Mouse (Mus musculus) cerebellum, postnatal 36 days (tissue): ENCODE data around the gene Ube2o.
"Not testable (repeated sequence)": the region's sequence is repeated elsewhere in the genome, so short reads cannot be mapped to it uniquely, and the experiment has no call there.

Experiments used
- DNase-seq, 2 experiments: peaks; one replicate each; pipeline ENCODE4 v3.0.0; 2021 to 2022; ENCODE audit warnings: mixed read lengths in 2 of 2

The Ube2o gene

GRCm38 (mm10) chr11:116613234-116613633 lies 32.0 kb upstream of the Ube2o start:
- no peak for DNase-seq

DNA sequence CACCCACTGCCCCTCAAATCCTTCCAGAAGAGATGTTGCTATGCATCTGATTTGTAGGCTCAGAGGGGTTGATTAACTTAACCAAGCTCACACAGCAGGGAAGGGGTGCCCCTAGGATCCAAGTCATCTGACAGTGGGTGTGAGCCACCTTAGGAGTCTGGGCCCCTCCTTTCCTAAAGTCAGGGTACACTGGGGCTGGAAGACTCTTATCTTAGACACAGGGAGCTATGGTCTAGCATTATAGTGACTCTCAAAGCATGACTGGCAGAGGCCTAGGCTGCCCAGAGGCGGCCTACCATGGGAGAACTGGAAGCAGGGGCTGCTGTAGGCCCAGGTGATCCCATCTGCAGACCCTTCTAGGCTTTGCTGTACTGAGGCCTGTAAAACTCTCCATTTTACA lies 31.3 kb upstream of the Ube2o start:
- no peak for DNase-seq

GRCm38 (mm10) chr11:116611883-116612282 lies 30.6 kb upstream of the Ube2o start:
- no peak for DNase-seq

DNA sequence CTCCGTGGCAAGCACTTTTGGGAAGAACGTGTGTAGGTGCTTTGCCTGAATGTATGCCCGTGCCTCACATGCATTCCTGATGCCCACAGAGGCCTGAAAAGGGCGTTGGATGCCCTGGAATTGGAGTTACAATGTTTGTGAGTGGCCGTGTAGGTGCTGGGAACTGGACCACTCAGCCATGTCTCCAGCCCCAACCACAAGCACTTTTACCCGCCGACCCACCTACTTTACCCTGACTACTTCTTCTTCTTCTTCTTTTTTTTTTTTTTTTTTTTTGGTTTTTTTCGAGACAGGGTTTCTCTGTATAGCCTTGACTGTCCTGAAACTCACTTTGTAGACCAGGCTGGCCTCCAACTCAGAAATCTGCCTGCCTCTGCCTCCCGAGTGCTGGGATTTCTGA lies 29.9 kb upstream of the Ube2o start:
- not testable (repeated sequence) for DNase-seq

DNA sequence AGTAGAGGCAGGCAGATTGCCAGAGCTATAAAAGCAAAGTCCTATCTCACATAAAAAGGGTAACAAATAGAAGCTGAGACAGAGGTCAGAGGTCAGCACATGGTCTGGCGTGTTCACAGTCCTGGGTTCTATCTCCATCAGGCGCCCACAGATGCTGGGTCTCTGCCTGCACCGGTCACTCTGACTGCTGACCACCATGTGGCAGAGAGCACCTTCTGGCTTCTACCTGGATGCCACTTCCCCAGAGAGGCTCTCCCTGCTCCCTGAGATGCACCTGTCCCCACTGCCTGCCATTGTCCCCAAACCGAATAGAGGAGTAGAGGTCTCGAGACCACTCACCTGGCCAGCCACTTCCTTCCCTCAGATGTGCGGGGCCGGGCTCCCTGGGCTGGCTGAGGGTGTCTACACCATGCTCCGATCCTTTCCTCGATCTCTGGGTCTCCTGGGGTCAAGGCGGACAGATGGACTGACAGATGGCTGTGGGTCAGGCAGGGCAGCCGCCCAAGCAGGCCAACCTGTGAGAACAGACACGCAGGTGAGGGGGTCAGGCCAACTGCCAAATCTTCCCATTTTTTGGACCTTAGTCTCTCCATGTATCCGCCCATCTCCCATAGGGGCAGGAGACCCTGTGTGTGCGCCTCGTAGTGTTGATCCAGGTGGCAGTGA lies 28.9 kb upstream of the Ube2o start:
- peak; percentile 95 to 98 for DNase-seq

DNA sequence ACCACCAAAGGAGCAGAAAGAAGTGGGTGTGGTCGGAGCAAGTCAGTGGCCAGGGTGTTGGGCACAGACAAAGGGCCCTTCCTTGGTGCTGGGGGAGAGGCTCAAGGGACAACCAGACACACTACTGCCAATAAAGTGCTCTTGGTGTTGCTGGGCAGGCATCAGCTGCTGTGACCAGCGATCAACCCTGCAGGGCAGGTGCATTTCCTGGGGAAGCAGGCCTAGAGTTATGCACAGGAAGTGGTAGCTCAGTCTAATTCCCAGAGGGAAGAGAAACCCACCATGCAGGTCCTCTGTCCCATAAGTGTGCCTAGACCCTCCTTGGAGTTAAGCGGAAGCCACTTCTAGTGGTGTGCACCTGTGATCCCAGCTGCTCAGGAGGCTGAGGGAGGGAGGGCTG lies 26.5 kb upstream of the Ube2o start:
- no peak for DNase-seq

GRCm38 (mm10) chr11:116604097-116604496 lies 22.9 kb upstream of the Ube2o start:
- DNase-seq: no peak

DNA sequence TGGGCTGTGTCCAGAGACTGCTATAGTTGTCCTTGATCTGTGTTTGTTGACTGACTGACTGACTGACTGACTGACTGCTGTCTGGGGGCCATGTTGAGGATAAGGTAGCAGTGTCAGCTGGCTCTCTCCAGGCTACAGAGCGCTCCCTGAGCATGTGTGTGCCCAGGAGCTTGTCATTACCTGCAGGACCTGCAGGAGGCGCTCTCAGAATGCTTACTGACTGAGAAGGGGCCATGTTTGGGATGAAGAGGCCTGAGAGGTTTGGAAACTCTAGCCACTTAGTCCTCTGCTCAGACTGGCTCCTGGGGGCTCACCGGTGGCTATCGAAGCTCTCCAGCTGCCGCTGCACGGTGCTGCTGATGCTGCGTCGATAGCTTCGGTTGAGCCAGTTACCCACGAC lies 22.1 kb upstream of the Ube2o start:
- DNase-seq: no peak

GRCm38 (mm10) chr11:116602043-116602442 lies 20.8 kb upstream of the Ube2o start:
- DNase-seq: no peak

- DNase-seq: peak in 1 of 2 experiments; percentile 45
These were observed 19.9 kb upstream of the Ube2o start for GRCm38 (mm10) chr11:116601166-116601565.

DNA sequence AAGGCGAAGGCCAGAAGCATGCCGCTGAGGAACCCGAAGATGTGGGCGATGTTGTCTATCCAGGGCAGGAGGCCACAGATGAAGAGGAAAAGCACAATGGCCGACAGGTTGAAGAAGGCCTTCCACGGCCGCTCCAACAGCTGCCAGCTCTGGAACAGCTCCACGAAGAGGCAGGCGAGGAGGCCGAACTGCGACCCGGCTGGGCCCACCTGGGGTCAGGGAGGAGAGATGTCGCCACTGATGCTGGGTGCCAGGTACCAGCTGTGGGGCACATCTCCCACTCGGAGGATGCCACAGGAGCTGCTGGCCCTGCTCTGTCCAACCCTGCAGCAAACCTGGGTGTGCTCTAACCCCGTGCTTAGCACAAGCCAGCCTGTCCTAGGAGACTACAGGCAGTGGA lies 18.0 kb upstream of the Ube2o start:
- no peak for DNase-seq

DNA sequence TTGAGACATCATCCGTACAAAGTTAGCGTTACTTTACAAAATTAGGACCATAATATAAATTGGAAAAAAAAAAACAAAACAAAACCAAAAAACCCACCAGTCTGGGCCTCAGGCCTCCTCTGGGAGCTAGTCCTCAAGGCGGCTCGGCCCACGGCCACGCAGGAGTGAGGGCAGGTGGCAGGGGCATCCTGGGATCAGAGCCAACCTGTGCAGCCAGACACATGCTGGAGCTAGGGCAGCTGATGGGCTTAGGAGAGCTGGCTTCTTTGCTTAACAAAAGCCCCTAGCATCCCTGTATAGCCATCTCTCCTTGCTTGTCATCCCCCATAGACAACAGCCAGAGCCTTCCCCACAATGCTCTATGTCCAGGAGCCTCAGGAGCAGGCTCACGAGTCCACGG lies 16.9 kb upstream of the Ube2o start:
- DNase-seq: peak in 1 of 2 experiments; percentile 45

DNA sequence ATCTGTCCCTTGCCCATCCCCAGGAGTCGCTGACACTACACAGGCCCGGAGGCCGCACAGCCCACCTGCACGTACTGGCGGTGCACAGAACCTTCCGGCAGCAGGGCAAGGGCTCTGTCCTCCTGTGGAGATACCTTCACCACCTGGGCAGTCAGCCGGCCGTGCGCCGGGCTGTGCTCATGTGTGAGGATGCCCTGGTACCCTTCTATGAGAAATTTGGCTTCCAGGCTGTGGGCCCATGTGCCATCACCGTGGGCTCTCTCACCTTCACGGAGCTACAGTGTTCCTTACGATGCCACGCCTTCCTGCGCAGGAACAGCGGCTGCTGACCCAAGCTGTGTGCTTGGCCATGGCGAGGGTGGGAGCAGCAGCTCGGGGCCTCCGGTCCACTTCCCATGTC lies 15.5 kb upstream of the Ube2o start:
- no peak for DNase-seq

DNA sequence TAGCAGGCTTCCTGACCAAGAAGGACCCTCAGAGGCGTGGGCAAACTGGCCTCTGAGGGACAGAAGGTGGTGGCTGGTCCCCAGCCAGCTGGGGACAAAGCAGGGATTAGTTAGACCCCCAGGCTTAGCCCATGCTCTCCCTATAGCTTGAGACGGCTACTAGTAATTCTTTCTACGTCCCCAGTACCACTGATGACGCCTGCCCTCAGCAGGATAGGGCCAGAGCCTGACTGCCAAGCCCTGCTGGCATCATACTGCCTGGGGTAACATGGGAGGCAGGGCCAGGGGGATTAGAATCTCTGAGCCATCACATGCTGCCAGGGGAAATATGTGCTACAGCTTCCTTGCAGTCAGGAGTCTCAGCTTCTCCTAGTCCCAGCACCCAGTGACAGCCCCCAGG lies 12.1 kb upstream of the Ube2o start:
- DNase-seq: no peak

- DNase-seq: peak; percentile 100
These were observed 11.2 kb upstream of the Ube2o start for GRCm38 (mm10) chr11:116592428-116592827.

DNA sequence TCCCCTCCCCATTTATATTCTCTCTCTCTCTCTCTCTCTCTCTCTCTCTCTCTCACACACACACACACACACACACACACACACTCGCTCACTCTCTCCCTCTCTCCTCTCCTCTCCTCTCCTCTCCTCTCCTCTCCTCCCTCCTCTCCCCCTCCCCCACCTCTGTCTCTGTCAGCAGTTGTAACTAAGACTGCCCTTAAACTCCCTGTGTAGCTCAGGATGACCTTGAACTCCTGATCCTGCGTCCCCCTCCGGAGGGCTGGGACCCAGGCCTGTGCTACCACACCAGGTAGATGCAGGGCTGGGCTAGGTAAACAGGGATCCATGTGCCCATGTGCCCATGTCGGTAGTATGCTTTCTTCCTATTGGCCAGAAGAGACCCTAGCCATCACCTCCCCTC lies 10.4 kb upstream of the Ube2o start:
- no peak for DNase-seq

GRCm38 (mm10) chr11:116589574-116589973 lies 8.3 kb upstream of the Ube2o start:
- no peak for DNase-seq

- no peak for DNase-seq
These were observed 7.8 kb upstream of the Ube2o start for GRCm38 (mm10) chr11:116589020-116589531.

- DNase-seq: peak; percentile 79 to 83
These were observed 5.8 kb upstream of the Ube2o start for GRCm38 (mm10) chr11:116586801-116587631.

DNA sequence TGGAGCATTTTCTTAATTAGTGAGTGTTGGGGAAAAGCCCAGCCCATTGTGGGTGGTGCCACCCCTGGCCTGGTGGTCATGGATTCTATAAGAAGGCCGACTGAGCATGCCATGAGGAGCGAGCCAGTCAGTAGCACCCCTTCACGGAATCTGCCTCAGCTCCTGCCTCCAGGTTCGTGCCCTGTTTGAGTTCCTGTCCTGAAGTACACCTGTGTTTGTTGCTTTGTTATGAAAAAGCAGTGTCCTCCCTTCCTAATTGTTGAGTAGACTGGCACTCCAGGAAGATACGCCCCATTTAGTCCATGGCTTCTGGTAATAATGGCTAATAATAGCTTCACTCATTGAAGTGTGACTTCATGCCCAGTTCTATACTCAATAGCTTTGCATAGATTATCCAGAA lies 5.1 kb upstream of the Ube2o start, which contains the start of gene Aanat:
Gene Aanat, plus strand, starts transcription at position 123 of the 400 bp plus-strand sequence.
- no peak for DNase-seq

DNA sequence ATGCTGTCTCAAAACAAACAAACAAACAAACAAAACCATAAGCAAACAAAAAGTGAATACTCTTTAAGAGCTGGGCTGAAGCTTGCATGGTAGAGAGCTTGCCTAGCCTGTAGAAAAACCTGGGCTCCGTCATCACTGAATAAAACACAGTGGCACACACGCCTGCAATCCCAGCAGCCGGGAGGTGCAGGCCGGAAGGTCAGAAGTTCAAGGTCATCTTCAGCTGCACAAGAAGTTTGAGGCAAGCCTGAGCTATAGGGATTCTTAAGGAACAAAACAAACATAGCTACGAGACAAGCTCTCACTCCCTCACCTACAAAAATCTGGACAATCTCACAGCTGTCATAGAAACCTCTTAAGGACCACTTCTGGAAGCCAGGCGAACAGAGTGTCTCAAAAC lies 4.4 kb upstream of the Ube2o start:
- no peak for DNase-seq

DNA sequence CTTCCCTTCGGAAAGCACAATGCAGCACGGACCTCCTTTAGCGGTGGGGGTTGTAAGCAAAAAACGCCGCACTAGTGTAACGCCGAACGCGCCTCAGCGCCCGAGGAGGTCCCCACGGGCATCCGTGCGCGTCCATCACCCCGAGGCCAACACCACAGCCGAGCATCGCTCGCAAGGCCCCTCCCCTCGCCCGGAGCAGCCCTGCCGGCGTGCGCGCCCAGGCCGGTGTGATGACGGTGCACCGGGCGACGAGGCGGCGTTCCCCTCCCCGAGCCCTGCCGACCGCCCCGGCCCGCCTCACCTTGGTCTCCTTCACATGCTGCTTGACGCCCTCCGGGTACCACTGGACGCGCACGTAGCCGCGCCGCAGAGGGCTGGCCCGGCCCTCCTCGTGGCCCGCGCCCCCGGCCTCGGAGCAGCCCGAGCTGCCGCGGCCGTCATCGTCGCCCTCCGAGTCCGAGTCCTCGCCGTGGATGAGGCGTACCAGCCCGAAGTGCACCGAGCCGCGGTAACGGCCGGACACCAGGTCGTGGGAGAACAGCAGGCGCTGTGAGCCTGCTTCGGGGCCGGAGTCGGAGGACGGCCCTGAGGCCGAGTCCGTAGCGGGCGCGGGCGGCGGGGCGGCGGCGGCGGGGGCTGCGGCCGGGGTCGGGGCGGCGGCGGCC lies 404 bp downstream of the Ube2o start:
- peak; percentile 61 to 72 for DNase-seq

- no peak for DNase-seq
These were observed 1.1 kb downstream of the Ube2o start for GRCm38 (mm10) chr11:116580031-116580652.
